Mouse (Mus musculus) cerebellum, adult 2 months (tissue): ENCODE data around the gene Olfr666.

Source experiments
- CTCF ChIP-seq: fragments of 200-500 bp; IDR thresholded peaks from 2 replicates; pipeline ENCODE4 v1.5.1; 2011; ENCODE audit warnings: low read depth, mild to moderate bottlenecking, control low read depth, low read length, moderate library complexity, borderline replicate concordance; ENCODE audit not compliant: insufficient read depth
- POLR2A ChIP-seq: fragments of 200-500 bp; IDR thresholded peaks from 2 replicates; pipeline ENCODE4 v1.6.1; 2011; ENCODE audit warnings: low read length, control low read depth, borderline replicate concordance; ENCODE audit not compliant: insufficient read depth

DNA sequence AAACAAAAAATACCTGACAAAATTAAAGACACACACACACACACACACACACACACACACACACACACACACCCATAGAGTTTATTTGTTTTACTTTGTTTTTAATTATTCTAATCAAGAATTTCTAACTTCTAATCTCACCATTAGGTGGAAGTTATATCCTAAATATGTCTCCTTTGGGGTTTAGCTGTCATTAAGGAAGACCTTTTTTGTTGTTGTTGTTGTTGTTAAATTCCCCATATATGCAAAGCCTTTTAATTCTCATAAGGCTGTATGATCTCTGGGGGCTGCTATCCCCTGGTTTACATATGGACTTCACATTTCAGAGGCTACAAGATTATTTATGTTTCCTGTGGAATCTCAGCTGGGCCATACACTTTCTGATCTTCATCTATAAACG lies 38.2 kb upstream of the Olfr666 start, which contains the start of gene Olfr669:
- TF ChIP-seq CTCF (no peak), POLR2A (no peak)
